Mouse (Mus musculus) megakaryocyte, embryonic 14.5 days (primary cell): ENCODE results near the gene Nrl. TPM values are rescaled to one million over a fixed set of nuclear protein-coding genes. Genes with fewer than 3 reads are reported as not detected.

Experiments
- H3K27me3 ChIP-seq: replicated peaks from 2 replicates; pipeline ENCODE3; 2012; ENCODE audit warnings: inconsistent platforms
- H3K36me3 ChIP-seq: replicated peaks from 2 replicates; pipeline ENCODE3; 2012; ENCODE audit warnings: low read length, inconsistent platforms, mixed read lengths
- H3K4me1 ChIP-seq: 2 replicates; pipeline ENCODE4 v1.6.1; 2012; ENCODE audit warnings: inconsistent platforms
- H3K4me3 ChIP-seq: replicated peaks from 2 replicates; pipeline ENCODE3; 2012; ENCODE audit warnings: moderate library complexity, mild to moderate bottlenecking, inconsistent platforms
- H3K9me3 ChIP-seq: 2 replicates; pipeline ENCODE4 v1.6.1; 2012; ENCODE audit warnings: inconsistent platforms
- FLI1 ChIP-seq: IDR thresholded peaks from 2 replicates; pipeline ENCODE4 v1.6.1; 2012; ENCODE audit warnings: low read length, inconsistent platforms, mixed read lengths
- GATA1 ChIP-seq: IDR thresholded peaks from 3 replicates; pipeline ENCODE4 v1.6.1; 2012; ENCODE audit warnings: mixed read lengths, low read length, inconsistent platforms, borderline replicate concordance
- polyA plus RNA-seq: library from polyadenylated mRNA; stranded (reverse); fragments of >175 nt; gene quantifications from 2 replicates; pipeline ENCODE4 v1.2.3, GENCODE M21; 2012; ENCODE audit warnings: low replicate concordance; ENCODE audit not compliant: insufficient read depth

The Nrl gene
- not detected in 2 replicates for polyA plus RNA-seq

GRCm38 (mm10) chr14:55524785-55525184 lies at the start of gene Nrl:
TSS of gene Nrl (minus strand) at chr14:55524981.
- no peak for TF ChIP-seq GATA1
- H3K9me3 ChIP-seq = no peaks in the 10 kb centered on the region
- no peak within 1 kb of the TSS for H3K4me3 ChIP-seq
- H3K27me3 ChIP-seq = peaks cover 72% of the 10 kb centered on the region
- H3K4me1 ChIP-seq = peaks cover 15% of the 10 kb centered on the region
- no peaks in the 10 kb centered on the region for H3K36me3 ChIP-seq

GRCm38 (mm10) chr14:55571760-55572159 lies 47.0 kb upstream of the Nrl start:
- peaks cover 37% of the 10 kb centered on the region for H3K36me3 ChIP-seq
- H3K4me3 ChIP-seq = no peak overlapping the region
- no peak for TF ChIP-seq GATA1
- no peak for TF ChIP-seq FLI1
- no peaks in the 10 kb centered on the region for H3K9me3 ChIP-seq
- peaks cover 32% of the 10 kb centered on the region for H3K4me1 ChIP-seq
- H3K27me3 ChIP-seq = no peaks in the 10 kb centered on the region

DNA sequence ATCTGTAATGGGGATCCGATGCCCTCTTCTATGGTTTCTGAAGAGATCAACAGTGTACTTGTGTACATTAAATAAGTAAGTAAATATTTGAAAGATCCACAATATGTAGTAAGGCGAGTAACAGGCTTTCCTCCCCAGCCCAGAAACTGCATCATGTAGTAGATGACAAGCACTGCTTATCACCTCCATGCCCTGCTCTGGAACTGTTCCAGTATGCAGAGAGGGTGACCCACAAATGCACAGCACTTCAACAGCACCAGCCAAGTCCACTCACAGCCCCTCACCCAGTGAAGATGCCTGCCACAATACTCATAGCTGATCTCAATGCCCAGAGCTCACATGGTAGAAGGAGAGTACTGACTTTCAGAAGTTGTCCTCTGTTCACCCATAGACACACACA lies 45.8 kb upstream of the Nrl start:
- H3K4me3 ChIP-seq = no peak overlapping the region
- H3K4me1 ChIP-seq = peaks cover 22% of the 10 kb centered on the region
- H3K9me3 ChIP-seq = no peaks in the 10 kb centered on the region
- peaks cover 49% of the 10 kb centered on the region for H3K36me3 ChIP-seq
- no peaks in the 10 kb centered on the region for H3K27me3 ChIP-seq
- TF ChIP-seq GATA1 (no peak), FLI1 (no peak)

- Histone ChIP-seq H3K9me3 (no peaks in the 10 kb centered on the region), H3K27me3 (no peaks in the 10 kb centered on the region), H3K4me3 (no peak overlapping the region), H3K4me1 (peaks cover 21% of the 10 kb centered on the region), H3K36me3 (peaks cover 80% of the 10 kb centered on the region)
- TF ChIP-seq GATA1 = no peak
- no peak for TF ChIP-seq FLI1
These were observed 42.7 kb upstream of the Nrl start for GRCm38 (mm10) chr14:55567496-55567895.

DNA sequence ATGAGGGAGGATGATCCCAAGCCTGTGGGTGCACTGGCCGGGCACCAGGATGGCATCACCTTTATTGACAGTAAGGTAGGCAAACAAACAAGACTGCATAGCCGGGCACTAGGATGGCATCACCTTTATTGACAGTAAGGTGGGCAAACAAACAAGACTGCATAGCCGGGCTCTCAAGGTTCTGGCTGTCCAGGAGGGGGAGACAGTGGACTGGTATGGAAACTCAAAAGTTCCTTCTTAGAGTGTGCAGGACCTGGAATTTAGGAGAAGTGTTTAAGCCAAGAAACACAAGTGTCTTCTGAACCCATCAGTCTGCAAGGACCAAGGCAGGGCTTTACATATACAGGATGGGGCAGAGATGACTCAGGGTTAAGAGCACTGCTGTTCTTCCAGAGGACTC lies 41.0 kb upstream of the Nrl start:
- Histone ChIP-seq H3K4me1 (peaks cover 22% of the 10 kb centered on the region), H3K4me3 (no peak overlapping the region)

GRCm38 (mm10) chr14:55563249-55563648 lies 38.5 kb upstream of the Nrl start:
- no peak overlapping the region for H3K4me3 ChIP-seq
- H3K27me3 ChIP-seq = no peaks in the 10 kb centered on the region
- peaks cover 19% of the 10 kb centered on the region for H3K4me1 ChIP-seq
- no peaks in the 10 kb centered on the region for H3K9me3 ChIP-seq
- no peak for TF ChIP-seq GATA1
- TF ChIP-seq FLI1 = no peak
- H3K36me3 ChIP-seq = peaks cover 70% of the 10 kb centered on the region

More for the DNA sequence above, 41.0 kb upstream of the Nrl start:
- Histone ChIP-seq H3K9me3 (no peaks in the 10 kb centered on the region), H3K27me3 (no peaks in the 10 kb centered on the region), H3K36me3 (peaks cover 91% of the 10 kb centered on the region)
- TF ChIP-seq FLI1 (no peak), GATA1 (no peak)

DNA sequence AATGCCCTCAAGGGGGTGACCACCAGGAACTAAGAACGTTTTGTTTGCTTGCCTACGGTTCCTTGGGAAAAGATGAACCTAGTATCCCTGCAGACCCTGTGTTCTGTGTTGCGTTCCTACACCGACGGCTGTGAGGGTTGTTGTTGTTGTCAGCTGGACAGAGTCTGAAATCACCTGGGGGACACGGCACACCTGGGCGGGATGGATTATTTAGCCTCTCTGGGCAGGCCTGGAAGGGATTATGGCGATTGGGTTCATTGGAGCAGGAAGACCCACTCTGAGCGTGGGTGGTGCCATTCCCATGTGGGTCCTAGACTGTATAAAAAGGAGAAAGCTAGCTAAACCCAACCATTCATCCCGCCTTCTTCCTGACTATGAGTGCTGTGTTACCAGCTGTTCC lies 37.1 kb upstream of the Nrl start:
- Histone ChIP-seq H3K9me3 (no peaks in the 10 kb centered on the region), H3K27me3 (no peaks in the 10 kb centered on the region), H3K4me3 (peak overlapping the region; percentile 21), H3K4me1 (peaks cover 33% of the 10 kb centered on the region), H3K36me3 (peaks cover 56% of the 10 kb centered on the region)
- TF ChIP-seq GATA1 (no peak), FLI1 (no peak)

DNA sequence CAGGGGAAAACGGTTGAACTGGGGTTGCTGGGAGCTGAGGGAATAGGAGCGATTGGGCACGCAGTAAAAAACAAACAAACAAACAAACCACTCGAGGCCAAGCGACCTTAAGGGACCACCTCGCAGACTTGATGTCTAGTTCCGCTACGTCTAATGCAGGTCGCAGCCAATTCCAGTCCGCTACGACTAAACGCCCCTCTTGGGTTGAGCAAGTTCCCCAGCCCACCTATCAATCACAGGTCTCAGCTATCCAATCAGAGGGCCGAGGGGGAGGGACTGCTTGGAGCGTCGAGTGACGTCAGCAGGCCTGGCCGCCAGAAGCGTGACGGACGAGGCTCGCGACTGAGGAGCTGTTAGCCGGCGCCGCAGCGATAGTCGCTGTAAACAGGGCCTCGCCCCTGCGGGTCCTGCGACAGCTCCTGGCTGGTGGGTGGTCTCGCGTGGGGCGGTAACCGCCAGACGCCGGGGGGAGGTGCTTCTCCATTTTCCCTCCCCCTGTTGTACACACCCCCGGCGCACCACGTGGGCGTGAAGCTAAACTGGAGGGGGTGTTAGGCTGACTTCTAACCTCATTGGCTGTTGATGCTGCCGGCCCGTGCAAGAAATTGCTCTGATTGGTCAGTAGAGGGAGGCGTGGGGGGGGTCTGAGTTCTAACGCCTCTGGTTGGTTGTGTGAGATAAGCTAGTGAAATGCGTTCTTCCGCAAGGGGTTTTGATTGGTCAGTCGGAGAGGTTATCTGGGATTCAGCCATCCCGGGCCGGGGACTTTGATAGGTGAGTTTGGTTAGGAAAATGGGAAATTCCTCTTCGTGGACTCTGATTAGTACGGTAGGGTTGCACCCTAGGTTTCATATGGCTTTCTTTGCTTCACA lies 35.7 kb upstream of the Nrl start, which contains the start of gene A730061H03Rik:
Gene A730061H03Rik, minus strand, starts transcription at position 205 of the 872 bp plus-strand sequence.
- TF ChIP-seq FLI1 (no peak), GATA1 (no peak)
- Histone ChIP-seq H3K9me3 (no peaks in the 10 kb centered on the region), H3K4me3 (peak within 1 kb of the TSS; percentile 97), H3K36me3 (peaks cover 42% of the 10 kb centered on the region), H3K4me1 (peaks cover 43% of the 10 kb centered on the region), H3K27me3 (no peaks in the 10 kb centered on the region)

DNA sequence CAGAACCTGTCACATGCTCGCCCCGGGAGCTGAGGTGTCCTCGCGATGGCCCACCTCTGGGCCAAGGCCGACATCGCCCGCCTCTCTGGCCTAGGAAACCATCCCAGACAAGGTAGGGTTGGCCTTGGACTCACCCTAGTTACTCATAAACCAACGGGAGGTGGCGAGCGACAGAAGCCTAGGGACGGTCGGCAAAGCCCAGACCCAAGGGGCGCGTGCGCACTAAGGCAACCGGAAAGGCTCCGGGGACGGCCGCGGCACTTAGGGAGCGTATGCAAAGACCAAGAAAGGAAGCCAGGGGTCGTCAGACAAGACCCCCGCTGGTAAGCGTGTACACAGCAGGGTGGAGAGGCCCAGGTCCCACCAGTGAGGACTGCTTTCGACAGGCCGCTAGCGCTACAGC lies 35.0 kb upstream of the Nrl start, which contains the start of gene Dcaf11:
Gene Dcaf11, plus strand, starts transcription at position 208 of the 403 bp plus-strand sequence.
- no peaks in the 10 kb centered on the region for H3K27me3 ChIP-seq
- peak within 1 kb of the TSS; percentile 97 for H3K4me3 ChIP-seq
- TF ChIP-seq FLI1 (peak; percentile 30; the same call in 1 of the 2 replicates), GATA1 (no peak)
- peaks cover 35% of the 10 kb centered on the region for H3K36me3 ChIP-seq
- no peaks in the 10 kb centered on the region for H3K9me3 ChIP-seq
- peaks cover 45% of the 10 kb centered on the region for H3K4me1 ChIP-seq

DNA sequence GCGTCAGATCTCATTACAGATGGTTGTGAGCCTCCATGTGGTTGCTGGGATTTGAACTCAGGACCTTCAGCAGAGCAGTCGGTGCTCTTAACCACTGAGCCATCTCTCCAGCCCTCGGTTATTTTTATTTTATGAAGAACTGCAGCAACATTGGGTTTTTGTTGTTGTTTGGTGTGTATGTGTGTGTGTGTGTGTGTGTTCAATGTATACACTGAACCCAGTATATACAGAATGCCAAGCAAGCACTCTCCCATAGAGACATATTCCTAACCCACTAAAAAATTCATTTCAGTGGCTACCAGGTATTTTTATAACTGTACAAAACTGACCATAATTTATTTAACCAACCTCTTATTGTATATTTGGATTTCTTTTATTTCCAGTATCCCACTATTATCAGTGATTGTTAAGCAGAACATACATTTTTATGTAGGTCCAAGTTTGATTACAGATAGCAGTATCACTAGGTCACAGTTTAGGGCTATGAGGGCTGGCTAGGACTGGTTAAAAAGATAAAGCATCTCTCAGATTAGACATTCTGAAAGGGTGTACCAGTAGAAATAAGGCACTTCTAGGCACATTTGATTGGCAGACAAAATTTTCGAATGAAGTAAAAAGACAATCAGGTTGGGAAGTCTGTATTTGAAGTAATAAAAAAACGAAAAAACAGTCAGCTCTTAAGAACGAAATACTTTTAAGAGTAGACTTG lies 34.1 kb upstream of the Nrl start:
- H3K9me3 ChIP-seq = no peaks in the 10 kb centered on the region
- peaks cover 26% of the 10 kb centered on the region for H3K36me3 ChIP-seq
- H3K27me3 ChIP-seq = no peaks in the 10 kb centered on the region
- peaks cover 50% of the 10 kb centered on the region for H3K4me1 ChIP-seq
- peak overlapping the region; percentile 97 for H3K4me3 ChIP-seq
- TF ChIP-seq GATA1 (no peak), FLI1 (no peak)
